Mouse (Mus musculus): Measurements from ENCODE around the gene Chd9.

The Chd9 gene

DNA sequence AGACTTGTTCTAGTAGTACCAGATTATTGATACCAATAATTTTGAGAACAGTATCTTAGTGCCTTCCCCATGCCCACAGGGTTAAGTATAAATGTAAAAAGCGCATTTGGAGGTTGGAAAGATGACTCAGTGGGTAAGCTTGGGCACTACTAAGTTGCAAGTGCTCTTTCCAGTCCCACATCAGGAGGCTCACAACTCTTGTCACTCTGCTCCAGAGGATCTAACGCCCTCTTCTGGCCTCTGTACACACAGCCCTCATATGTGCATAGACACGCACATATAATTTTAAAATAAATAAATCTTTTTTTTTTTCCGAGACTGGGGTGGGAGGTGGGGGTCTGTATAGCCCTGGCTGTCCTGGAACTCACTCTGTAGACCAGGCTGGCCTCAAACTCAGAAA lies 131.6 kb downstream of the Chd9 start:
- in situ Hi-C loops (cut with MboI; ENCODE audit: low sequenced_read_pairs): no loop called here

DNA sequence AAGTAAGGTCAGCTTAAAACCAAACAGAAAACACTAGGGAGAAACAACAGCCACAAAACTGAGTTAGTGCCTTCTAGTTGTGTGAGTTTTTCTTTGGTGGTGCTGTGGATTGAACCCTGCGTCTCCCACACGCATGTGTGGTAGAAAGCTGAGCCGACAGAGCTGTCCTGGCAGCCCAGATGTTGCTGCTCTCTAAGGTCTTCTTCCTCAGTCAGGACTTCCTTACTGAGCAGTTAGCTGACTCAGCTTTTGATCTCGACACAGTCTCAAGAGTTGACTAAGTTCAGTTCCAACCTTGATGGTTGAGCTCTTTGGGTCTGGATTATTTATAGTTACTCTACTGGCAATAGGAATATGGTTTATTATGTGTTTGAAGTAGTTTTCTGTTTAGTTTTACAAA lies 133.5 kb downstream of the Chd9 start:
- in situ Hi-C loops (cut with MboI; ENCODE audit: low sequenced_read_pairs): no loop called here

DNA sequence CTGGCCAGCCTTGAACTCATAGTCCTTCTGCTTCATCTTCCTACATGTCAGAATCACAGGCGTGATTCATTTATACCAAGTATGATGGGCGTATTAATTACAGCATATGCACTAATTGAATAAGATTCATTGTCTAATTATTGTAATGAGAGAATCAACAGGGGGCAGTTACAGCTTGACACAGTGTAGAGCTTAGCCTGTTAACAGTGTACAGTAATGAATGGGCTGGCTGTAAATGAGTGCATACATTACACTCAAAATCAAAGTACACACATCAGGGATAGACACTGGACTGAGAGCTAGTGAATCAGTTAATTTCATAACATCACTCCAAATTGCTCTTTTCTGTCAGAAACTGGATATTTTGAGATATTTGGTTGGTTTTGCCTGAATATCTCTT lies 135.9 kb downstream of the Chd9 start:
- in situ Hi-C loops (cut with MboI; ENCODE audit: low sequenced_read_pairs): no loop called here

DNA sequence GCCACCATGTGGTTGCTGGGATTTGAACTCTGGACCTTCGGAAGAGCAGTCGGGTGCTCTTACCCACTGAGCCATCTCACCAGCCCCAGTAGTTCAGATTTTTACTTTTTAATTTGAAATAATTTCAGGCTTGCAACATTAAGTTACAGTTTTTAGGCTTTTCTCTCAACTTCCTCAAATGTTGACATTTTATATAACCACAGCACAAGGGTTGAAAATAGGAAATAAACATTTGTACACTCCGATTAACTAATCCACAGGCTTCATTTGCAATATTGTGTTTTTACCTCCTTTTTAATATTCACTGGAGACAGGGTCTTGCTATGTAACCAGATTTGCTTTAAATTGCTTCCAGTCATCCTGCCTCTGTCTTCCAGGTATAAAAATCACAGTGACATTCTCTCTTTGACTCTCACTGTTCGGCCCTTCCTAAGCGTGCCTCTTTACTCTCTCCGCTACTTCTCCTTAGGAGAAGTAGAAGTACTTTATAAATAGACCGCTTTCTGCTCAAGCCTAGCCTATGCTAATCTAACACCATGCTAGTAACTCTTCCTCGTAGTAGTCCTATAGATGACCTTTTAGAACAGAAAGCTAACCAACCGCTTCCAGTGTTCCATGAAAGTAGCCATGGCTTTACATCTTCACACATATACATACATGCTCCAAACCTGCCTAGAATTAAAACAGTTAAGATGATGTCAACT lies 137.5 kb downstream of the Chd9 start:
- in situ Hi-C loops (cut with MboI; ENCODE audit: low sequenced_read_pairs): no loop called here

DNA sequence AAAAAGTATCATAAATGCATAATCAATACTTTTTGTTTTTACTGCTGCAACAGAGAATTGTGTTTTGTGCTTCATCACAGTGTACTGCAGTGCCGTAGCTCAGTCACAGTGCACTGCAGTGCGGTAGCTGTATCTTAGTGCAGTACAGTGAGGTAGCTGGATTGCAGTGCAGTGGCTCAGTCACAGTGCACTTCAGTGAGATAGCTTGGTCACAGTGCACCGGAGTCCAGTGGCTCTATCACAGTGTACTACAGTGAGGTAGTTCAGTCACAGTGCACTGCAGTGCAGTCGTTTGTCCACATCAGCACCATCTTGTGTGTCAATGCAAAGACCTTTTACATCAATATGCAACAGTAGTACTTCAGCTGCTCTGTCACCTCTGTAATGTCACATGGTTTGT lies 140.2 kb downstream of the Chd9 start:
- in situ Hi-C loops (cut with MboI; ENCODE audit: low sequenced_read_pairs): no loop called here

DNA sequence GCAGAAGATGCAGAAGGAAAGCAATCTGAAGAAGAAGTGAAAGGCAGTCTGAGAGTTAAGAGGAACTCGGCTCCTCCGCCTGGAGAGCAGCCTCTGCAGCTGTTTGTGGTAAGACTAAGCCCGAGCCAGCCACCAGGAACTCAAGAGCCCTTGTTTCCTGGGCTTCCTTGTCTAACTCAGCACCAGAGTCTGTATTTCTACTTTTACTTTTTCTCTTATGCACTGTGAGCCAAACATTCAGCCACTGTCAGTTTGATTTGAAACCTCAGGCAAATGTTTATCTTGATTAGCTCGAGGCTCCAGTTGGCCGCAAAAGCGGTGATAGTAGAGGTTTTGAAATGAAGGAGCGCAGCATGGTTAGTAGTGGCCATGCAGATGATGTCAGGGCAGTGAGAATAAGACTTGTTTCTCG lies 148.8 kb downstream of the Chd9 start:
- in situ Hi-C loops (cut with MboI; ENCODE audit: low sequenced_read_pairs): no loop called here

DNA sequence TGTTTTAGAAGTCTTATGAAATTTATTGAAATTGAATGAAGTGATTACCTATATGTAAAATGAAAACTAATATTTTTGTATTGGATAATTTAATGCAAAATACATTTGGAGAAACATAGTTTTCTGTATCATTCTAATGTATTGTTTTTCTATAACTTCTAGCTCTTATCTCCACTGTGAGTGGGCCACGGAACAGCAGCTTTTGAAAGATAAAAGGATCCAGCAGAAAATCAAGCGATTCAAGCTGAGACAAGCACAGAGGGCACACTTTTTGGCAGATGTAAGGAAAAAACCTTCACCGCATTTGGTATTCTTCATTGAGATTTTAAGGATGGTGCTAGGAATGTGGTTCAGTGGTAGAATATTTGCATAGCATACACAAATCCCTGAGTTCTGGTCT lies 150.6 kb downstream of the Chd9 start:
- in situ Hi-C loops (cut with MboI; ENCODE audit: low sequenced_read_pairs): no loop called here

DNA sequence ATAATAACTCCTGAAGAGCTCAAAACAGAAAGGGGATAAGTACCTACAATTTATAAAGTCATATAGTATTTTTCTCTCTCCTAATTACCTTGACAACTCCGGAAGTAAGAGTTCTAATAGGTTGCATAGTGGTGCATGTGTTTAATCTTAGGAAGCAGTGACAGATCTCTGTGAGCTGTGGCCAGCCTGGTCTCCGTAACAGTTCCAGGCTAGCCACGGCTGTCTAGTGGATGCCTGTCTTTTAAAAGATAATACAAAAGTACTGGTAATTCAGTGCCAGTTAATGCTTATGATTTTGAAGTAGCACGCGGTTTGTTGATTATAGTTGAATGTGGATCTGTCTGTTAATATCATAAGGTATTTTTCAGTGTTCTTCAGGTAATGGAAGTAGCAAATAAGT lies 151.1 kb downstream of the Chd9 start:
- in situ Hi-C loops (cut with MboI; ENCODE audit: low sequenced_read_pairs): no loop called here

DNA sequence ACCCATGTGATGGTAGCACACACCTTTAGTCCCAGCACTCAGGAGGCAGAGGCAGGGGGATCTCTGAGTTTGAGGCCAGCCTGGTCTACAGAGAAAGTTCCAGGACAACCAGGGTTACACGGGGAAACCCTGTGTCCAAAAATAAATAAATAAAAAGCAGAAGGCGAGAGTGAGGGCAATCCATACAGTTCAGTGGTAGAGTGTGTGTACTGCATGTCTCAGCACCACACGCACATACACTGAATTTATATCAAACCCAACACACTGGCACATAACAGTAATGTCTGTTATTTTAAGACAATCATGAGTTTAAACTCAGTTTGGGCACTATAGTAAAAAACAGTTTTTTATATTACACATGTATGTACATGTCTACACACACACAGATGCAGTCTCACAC lies 153.9 kb downstream of the Chd9 start:
- in situ Hi-C loops (cut with MboI; ENCODE audit: low sequenced_read_pairs): no loop called here

DNA sequence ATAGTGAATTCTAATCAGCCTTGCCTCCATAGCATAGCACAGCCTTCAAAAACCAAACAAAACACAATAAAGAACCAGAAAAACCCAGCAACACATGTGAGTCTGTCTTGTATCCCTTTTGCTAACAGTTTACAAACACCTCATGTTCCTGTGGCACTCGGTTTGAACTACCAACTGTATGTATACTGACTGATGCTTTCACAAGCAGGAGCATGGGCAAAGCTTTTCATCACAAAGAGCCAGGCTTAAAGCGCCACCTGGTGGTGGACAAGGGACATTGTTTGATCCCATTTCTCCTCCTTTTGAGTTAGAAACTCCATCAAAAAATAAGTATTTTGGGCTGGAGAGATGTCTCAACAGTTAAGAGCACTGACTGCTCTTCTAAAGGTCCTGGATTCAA lies 191.6 kb downstream of the Chd9 start:
- in situ Hi-C loops (cut with MboI; ENCODE audit: low sequenced_read_pairs): no loop called here

DNA sequence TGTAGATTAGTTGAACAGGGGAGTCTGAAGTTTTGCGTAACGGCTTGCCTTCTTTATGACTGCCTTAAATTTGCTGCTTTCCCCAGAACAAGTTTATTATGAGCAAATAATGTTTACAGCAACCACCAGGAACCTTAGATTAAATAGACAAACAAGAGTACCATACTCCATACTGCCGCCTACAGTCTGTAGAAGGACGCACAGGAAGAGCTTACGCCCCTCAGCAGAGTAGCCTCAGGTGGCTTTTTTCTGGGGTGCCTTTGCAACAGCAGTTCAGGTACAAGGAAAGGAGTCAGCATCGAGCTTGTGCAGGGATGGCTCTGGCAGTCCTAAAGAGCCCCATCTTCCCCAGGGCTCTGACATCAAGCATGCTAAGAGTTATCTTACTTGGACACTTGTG lies 206.3 kb downstream of the Chd9 start:
- in situ Hi-C loops (cut with MboI; ENCODE audit: low sequenced_read_pairs): no loop called here

DNA sequence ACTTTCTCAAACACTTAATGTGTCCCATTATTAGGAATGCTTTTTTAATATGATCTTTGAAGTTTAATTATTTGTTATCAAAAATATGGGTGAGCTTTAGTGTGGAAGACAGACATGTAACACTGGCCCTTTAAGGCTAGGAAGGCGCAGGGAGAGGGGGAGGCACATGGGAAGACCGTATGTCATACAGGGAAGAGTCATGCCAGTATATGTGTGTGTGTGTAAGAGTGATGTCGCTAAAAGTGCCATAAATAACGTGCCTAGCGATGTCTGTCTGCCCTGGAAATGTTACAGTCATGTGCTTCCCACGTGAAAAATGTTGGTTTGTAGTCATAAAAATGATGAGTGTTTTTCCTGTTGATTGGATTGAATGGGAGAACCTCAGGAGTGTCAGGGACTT lies 208.8 kb downstream of the Chd9 start:
- in situ Hi-C loops (cut with MboI; ENCODE audit: low sequenced_read_pairs): no loop called here

DNA sequence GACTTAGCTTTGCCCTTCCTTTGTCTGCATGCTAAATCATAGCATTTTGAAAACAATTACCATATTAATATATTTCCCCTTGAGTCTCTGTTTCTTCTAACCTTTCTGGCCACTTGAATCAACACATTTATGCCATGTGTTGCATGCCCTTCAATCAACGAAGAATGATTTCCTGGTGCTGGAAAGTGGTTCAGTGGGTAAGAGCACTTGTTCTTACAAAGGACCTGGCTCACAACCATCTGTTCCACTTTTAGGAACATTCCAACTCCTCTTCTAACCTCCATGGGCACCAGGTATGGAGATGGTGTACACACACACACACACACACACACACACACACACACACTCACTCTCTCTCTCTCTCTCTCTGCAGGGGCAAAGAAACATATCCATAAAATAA lies 210.5 kb downstream of the Chd9 start:
- in situ Hi-C loops (cut with MboI; ENCODE audit: low sequenced_read_pairs): no loop called here

DNA sequence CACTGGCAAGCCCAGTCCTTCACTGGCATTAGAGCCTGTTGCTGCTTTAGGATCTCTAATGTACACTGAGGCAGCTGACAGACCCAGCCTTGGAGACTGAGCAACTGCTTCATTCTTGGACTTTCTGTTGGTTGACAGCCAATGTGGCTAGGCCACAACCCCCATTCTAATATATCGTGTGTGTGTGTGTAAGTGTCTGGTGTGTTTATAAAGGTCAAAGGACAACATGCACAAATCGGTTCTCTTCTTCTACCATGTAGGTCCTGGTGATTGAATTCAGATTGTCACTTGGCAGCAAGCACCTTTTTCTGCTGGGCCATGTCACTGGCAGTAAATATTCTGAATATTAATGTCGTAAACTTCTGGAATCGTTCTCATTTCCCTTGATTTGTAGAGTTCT lies 218.2 kb downstream of the Chd9 start:
- in situ Hi-C loops (cut with MboI; ENCODE audit: low sequenced_read_pairs): no loop called here

DNA sequence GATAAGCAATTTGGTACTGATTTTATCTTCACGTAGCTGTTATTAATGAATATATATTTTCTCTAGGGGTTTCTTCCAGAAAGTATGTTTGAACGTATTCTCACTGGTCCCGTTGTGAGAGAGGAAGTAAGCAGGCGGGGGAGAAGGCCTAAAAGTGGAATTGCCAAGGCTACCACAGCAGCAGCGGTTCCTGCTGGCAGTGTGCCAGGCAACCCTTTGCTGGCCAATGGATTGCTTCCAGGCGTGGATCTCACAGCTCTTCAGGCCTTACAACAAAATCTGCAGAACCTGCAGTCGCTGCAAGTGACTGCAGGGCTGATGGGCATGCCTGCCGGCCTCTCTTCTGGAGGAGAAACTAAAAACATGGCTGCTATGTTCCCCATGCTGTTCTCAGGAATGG lies 222.9 kb downstream of the Chd9 start:
- in situ Hi-C loops (cut with MboI; ENCODE audit: low sequenced_read_pairs): no loop called here

DNA sequence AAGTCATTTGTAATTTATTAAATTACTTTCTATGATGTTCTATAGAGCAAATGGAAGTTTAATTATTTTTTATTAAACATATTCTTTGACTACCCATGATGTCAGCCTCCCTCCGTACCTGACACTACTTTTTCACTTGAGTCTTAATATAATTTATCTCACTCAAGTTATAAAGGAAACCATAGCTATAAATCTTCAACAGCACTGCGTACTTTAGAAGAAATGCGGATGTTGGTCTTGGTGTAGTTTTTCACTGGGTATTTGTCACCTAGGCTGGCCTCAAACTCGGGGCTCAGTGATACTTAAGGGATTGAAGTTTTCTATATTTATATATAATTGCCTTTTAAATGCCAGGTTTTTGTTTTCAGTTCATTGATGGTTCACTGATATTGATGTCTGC lies 226.3 kb downstream of the Chd9 start:
- in situ Hi-C loops (cut with MboI; ENCODE audit: low sequenced_read_pairs): no loop called here

DNA sequence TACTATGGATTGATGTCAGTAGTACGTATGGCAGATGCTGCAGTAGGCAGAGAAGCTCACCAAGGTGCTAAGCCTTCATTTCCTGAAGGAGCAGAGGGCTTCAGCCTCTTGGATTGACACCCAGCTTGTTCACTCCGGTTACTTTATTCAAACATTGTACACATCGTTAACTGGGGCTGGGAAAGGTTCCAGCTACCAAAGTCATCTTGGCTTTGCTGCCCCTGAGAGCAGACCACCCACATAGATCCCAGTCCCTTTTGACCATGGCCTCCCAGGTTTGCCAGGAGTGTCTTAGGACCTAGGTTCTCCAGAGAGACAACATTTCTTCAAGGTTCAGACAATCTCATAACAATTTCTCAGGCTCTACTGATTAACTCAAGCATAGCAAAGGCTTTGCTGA lies 228.7 kb downstream of the Chd9 start:
- in situ Hi-C loops (cut with MboI; ENCODE audit: low sequenced_read_pairs): no loop called here

DNA sequence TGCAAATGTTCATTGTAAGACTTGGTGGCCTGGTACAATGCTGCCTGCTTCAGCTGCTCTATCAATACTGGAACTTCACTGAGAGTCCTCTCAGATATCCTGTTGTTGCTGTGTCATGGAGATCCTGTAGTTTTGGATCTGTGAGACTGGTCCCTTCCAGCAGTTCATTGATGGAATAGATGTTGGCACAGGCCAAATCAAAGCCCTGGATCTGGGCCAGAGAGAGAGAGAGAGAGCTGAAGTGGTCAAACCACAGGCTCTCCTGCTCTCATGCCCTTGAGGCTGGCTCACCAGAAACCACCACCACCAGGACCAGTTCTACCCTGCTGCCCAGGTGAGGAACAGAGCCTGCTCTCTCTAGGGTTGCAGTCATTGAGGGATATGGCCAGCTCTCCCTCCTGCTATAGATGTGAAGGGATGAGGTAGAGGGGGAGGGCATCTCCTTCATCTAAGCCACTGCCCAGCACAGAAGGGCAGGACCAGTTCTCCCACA lies 231.0 kb downstream of the Chd9 start:
- in situ Hi-C loops (cut with MboI; ENCODE audit: low sequenced_read_pairs): no loop called here

DNA sequence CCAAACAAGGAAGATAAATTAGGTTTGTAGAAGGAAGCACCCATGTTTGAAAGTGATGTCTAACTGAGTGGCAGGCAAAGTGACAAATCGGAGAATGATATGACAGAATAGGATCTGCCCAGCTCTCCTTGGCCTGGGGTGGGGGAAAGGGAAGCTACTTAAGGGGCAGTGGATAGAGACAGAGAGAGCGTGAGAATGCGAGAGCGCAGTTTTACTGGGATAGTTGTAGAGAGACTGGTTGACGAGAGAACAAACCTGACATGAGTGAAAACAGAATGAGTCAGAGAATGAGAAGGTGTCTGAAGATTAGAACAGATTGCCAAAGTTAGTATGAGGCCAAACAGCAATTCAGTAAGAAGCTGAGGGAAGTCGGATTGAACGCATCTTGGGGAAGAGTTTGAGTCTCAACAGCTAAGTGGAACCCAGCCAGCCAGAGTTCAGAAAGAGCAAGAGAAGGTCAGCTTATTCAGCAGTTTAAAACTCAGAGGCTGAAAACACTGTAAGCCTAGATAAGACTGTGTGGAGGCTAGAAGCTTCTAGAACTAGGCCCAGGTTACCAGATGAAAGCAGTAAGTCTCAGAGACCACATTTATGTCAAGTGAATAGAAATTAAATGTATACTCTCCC lies 231.8 kb downstream of the Chd9 start:
- in situ Hi-C loops (cut with MboI; ENCODE audit: low sequenced_read_pairs): no loop called here

DNA sequence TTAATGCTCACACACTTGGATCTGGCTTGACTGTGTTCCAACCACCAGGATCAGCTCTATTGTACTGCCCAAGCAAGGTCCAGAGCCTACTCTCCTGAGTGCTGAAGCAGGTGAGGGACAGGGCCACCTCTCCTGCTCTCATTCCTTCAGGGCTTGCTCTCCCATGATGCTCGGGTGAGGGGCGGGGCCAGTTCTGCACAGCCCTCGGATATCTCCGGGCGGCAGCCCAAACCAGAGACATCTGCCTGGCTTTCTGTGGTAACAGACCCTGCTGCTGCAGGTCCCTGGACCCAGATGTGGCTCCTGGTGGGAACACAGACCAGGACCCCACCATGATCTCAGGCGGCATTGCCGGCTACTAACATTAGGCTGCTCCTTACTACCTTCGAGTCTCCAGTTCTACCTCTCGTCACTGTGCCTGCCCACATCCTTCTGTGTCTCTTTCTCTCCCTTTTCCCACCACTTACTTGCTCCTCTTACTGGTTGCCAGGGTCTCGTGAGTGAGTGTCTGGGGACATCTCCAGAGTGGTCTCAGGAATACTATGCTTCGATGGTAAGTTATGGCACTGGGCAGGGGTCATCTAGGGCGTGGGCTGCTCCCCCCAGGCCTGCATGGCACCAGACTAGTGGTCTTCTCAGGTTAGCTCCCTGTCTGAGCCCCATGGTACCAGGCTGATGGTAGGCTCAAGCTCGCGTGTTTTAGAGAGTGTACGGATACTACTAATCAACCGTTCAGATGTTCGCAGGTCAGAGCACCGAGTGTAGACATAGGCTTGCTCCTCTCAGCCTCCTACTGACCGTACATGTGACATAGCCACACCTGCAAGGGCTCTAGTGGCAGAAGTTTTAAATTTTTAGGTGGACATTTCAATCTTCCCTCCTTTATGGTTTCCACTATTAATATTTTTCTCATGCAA lies 232.7 kb downstream of the Chd9 start:
- in situ Hi-C loops (cut with MboI; ENCODE audit: low sequenced_read_pairs): no loop called here

DNA sequence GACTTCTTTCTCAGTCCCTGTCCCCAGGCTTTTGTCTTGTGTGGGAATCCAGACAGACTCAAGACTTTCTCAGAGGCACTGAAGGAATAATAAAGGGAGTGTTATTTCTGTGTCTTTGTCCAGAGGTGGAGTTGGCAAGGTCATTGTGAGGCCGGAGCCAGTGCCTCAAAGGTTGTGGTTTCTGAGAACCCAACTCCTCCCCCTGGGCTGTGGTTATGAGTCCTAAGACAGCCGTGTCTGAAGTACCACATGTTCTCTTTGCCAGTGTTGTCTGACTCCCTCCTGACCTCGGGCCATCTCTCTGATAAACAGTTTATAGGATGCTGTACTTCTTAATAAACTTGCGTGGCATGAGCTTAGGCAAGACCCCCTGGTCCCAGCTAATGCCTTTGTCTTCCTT lies 237.0 kb downstream of the Chd9 start:
- in situ Hi-C loops (cut with MboI; ENCODE audit: low sequenced_read_pairs): no loop called here

DNA sequence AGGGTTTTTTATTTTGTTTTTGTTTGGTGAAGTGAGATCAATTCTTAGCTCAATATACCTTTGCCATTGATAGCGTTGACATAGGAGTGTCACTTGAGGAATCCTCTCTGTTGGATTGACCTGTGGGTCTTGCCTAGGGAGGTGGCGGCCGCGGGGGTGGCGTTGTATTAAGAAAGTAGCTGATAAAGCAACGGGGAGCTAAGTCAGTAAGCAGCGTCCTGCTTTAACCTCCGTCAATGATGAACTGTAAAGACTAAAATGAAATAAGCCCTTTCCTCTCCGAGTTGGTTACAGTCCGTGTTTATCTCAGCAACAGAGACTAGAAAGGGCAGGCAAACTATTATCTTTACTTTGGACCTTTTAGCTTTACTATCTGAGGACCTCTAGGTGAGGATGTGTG lies 241.3 kb downstream of the Chd9 start:
- in situ Hi-C loops (cut with MboI; ENCODE audit: low sequenced_read_pairs): no loop called here
